Mouse (Mus musculus): ENCODE results near the gene Sbk1.
"Not testable (repeated sequence)": the region's sequence is repeated elsewhere in the genome, so short reads cannot be mapped to it uniquely, and the experiment has no call there.

The Sbk1 gene

DNA sequence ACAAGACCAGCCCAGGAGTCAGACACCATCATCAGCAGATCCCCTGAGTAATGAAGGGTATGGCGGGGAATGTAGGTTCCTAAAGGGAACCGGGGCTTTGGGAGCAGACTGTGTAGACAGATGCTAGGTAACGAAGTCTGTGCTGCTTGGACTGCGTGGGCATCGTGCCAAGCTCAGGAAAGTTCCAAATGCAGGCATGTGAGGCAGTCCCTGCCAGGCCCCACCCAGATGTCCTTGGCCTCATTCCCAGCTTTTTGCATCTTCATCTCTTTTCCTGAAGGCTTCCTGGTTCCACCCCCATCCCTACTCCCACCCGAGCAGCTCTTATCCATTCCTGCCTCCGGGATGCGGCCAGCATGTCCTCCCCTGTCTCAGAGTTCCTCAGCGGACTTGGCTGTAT is 6.5 kb upstream of the Sbk1 start:
- DNase-seq = peak; percentile 67 to 74

DNA sequence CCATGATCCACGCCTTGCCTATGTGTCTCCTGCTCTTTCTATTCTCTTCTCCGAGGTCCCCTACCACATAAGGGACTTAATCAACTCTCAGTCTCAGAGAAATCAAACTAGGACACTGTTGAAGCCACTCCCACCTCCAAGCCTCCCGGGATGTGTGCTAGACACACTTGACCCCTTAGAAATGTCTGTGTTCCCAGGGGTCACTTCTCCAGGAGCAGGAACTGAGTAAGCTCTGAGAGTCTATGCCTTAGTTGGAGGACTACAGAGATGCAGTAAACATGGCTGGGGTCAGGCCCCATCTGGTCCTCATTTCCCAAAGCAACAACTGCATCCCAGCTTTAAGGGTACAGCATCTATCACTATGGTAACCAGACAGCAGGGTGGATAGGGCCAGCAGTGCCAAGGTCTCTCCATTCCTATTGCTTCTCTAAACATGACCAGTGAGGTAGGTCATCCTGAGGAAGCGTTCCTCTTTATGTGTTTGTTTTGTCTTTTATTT is 6.0 kb upstream of the Sbk1 start:
- no peak for DNase-seq

DNA sequence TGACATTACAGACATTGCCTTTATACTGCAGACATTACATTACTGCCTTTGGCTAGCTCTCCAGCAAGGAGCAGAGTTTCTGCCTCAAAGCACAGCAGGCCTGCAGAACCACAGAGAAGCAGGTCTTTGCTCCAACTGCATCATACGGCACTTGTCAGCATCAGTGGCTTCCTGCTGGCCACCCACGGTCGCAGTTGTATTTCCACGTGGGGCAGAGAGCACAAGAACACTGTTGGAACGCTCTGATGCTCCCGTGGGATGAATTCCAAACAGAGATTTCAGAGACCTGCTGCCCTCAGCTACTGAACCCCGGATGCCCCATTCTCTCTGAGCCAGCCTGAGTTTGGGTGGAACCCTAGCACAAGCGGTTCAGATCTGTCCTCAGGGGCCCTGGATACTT is 4.8 kb upstream of the Sbk1 start:
- peak in 1 of 2 experiments; percentile 48 for DNase-seq

GRCm38 (mm10) chr7:126272770-126273311 is 422 bp downstream of the Sbk1 start:
- DNase-seq = peak in 1 of 2 experiments; percentile 57

DNA sequence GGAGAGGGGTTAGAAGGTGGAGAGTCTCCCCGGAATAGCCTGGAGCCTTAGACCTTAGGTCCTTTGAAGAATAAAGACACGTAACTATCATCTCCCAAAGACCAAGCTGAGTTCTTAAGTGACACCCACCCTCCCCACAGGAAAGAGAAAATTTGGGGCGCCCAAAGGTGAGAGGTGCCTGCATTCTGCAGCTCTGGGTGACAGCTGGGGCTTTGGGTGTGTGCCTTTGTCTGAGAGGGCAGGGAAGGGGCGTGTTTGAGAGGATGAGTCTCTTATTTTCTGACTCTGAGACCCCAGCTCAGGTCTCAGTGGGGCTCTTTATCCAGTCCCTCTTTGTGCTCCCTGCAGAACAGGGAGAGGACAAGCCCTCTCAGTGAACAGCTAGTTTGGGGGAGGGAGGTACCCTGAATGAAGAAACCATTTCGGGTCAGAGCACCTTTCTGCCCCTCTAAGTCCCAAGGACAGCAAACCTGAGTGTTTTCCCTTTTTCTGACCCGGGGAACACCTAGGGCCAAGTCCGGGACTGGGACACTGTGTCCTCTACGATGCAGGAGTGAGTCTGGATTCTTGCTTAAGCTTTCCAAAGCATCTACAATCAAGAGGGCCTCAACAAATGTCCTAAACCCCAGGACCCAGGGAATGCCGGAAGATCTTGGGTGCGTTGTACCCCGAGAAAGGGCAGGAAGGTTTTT is 1.1 kb downstream of the Sbk1 start:
- no peak for DNase-seq

- DNase-seq = no peak
These were observed 1.7 kb downstream of the Sbk1 start for GRCm38 (mm10) chr7:126274137-126274536.

DNA sequence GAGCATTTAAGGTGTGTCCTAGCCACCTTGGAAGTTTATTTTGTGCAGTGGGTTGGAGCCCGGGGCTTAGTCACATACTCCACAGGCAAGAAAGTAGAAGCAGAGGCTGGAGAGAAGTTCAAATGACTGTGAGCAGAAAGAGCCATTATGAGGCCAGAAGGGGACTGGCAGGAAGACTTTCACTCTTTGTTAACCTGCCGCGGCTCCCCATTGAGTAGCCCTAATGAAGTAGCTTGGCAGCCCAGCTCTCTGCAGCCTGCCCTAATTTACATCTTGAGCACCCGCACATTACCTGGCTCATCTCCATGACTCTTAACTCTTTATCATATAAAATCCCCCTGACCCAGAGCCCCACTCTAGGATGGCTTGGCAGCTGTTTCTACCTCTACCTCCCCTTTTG is 2.2 kb downstream of the Sbk1 start:
- peak; percentile 69 to 74 for DNase-seq

DNA sequence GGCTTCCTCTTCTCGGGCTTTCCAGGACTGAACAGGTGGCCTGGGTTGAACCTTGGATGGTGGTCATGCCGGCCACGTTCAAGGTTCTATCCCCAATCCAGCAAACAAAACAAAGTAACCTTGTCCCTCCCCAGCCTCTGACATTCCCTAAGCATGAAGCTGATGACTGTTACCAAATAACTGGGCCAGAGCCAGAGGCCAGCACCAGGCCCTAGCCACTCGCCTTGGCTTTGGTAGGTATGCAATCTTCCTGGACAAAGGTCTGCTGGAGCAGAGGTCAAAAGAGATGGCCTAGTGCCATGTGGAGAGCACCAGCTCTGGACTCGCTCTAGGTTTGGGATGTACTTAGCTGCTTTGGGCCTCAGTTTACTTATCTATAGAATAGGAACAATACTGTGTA is 3.3 kb downstream of the Sbk1 start:
- DNase-seq = no peak

DNA sequence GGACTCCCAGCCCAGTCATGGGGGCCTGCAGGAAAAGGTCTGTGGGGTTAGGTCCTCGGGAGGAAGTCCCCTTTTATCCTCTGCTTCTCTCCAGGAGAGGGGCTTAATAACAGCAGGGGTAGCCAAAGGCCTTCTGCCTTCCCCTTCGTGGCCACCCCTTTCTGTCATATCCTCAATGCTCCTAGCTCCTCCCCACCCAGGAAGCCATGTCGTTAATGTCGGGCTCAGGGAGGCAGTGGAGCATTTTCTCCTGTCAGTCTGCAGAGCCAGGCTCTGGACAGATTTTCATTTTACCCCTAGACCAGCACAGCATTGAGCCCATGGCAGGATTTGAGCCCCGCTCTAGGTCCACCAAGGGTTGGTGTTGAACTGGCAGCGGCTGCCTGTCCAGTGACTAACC is 3.9 kb downstream of the Sbk1 start:
- no peak for DNase-seq

- peak; percentile 58 to 59 for DNase-seq
These were observed 5.3 kb downstream of the Sbk1 start for GRCm38 (mm10) chr7:126277536-126278295.

GRCm38 (mm10) chr7:126278799-126279198 is 6.4 kb downstream of the Sbk1 start:
- no peak for DNase-seq

DNA sequence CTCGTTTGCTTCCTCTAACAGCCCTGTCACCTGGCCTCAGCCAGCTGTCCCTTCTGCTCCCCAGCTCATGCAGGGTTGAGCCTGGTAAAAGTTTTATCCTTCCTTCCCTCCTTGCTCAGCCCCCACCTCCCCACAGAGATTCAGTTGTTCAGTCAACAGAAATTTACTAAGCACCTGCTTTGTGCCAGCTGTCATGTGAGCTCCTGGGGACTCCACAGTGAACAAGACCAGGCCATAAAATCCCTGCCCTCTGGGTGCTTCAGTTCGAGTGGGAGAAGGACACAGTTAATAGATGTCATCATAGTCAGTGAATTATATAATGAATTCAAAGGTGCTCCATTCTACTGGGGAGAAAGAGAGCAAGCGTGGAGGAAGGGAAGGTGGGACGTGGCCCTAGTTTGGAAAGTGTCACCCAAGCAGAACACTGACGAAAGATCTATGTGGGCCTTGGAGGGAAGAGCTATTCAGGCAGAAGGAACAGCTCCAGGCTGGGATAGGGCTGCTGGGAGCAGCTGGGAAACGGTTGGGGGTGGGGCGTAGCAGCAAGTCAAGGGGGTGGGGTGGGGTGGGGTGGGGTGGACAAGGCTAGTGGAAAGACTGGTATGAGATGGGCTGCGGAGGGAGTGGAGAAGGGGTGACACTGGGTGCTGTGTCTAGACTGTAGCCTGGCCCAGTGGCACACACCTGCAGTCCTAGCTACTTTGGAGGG is 7.5 kb downstream of the Sbk1 start:
- no peak for DNase-seq

- DNase-seq = no peak
These were observed 8.3 kb downstream of the Sbk1 start for GRCm38 (mm10) chr7:126280696-126281095.

DNA sequence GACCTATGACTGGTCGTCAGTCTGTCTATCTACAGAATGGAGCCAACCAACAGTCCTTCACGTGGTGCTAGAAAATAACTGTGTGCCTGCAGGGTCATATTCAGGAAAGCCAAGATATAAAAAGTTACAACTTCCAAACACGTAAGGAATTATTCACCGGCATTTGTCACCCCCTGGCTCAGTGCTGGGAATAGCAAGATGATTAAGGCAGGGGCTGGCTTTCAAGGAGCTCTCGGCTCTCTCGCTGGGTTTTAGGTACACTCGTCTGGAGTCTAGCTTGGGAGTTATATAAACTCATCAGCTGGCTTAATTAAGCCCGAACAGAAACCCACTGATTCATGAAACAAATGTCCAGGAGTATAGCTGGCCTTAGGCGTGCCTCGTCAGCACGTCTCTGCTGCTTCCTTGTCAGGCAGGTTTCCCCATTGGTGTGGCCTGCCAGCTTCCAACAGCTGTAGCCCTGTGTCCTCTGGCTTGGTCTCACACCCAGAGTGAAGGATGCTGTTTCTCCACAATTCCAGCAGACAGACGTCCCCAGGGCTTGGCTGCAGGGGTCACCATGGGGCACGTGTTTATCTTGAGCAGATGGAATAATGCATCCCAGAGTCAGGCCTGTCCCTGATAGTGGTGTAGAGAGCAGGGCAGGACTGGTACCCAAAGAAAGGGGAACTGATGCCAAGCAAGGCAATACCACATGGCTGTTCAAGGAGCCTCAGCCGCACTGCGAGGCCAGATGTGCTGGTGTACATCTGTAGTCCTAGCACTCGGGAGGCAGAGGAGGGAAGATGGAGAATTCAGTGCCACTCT is 9.7 kb downstream of the Sbk1 start:
- DNase-seq = no peak

GRCm38 (mm10) chr7:126282683-126282990 is 10.2 kb downstream of the Sbk1 start:
- DNase-seq = not testable (repeated sequence)

DNA sequence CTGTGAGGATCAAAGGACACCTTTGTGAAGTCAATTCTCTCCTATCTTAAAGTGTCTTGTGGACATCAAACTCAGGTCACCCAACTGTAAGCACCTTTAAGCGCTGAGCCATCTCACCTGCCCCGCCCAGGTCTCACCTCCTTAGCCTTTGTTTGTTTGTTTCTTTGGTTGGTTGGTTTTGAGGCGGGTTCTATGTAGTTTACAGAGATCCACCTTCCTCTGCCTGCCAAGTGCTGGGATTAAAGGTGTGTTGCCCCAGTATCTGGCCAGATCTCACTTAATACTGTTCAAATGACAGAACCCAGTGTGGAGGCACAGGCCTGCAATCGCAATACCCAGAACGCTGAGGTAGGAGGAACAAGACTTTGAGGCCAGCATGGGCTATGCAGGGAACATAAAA is 11.6 kb downstream of the Sbk1 start:
- DNase-seq = no peak

DNA sequence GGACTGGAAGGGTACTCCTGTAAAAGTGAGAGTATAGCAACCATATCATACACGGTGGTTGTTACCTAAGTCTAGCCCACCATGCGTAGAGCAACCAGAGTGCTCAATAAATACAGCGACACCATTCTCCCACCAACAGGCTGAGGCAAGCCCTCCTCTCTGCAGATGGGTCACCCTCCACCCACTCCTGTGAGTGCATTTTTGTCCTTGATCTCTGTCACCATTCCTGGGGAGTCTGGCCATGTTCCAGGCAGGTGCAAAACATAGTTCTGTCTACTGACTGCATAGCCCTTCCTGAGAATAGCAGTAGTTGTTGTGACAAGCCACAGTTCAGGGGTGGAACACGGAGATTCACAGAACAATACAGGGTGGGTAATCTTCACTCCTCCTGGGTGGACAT is 12.0 kb downstream of the Sbk1 start:
- no peak for DNase-seq

DNA sequence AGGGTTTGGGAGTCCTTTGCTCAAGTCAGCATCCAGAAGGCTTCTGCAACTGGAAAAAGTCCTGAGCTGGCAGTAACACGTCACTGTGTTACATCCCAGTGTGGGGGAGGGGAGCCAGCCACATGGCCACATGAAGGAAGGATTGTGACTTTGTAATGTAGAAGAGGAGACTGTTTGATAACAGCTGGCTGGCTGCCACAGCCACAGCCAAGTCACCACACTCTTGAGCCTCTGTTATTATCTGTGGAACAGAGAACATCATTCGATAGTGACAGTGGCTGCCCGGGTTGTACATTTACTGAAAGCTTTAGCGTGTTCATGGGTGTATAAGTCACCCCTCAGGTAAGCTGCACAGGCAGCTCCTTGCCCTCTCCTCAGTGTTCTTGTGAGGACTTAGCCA is 12.4 kb downstream of the Sbk1 start:
- peak in 1 of 2 experiments; percentile 36 for DNase-seq

GRCm38 (mm10) chr7:126285293-126286211 is 13.1 kb downstream of the Sbk1 start:
- peak; percentile 31 to 46 for DNase-seq

DNA sequence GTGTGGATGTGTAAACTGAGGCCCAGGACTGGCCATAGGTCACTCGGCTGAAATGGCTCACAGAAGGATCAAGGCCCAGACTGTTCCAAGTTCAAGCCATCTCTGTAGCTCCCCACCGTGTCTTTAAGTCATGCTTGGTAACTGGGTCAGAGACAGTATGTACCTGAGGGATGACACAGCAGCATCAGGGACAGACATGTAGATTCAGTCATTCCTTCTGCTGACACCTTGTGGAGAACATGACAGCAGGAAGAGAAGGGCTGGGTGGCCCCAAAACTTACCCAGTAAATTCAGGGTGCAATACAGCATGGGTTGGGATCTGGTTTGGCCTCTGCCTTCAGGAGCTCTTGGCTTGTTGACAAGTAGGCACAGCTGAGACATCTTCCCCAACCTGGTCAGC is 13.9 kb downstream of the Sbk1 start:
- no peak for DNase-seq

DNA sequence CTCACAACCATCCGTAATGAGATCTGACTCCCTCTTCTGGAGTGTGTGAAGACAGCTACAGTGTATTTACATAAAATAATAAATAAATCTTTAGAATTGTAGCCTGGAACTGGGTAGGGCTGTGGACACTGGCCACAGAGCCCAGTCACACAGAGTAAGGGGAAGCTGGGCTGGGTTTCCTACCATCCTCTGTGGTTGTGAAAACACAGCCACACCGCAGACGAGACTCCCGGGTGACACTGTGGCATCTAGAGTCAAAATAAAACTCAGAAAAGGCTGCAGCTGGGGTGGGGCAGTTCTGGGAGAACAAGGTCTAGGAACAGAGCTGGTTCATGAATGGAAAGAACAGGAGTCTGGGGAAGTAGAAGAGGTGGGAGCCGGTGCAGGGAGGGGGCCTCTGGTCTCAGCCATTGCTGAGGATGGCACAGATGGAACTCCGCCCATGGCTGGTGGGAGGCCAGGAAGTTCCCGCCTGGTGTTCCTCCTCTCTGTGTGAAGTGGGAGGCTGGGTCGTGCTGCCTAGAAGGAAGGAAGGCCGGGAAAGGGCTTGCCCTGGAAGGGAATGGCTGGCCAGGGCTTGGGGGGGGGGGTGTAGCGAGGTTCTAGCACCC is 15.2 kb downstream of the Sbk1 start:
- peak; percentile 68 for DNase-seq

All from cerebellum, adult 18-20 months (tissue).